Mouse (Mus musculus) kidney, adult 2 months (tissue): ENCODE data around the gene Hand2.

ENCODE experiments used
- CTCF ChIP-seq: fragments of 200-500 bp; conservative IDR thresholded peaks from 2 replicates; pipeline ENCODE4 v1.5.1; 2011; ENCODE audit warnings: low read depth, mild to moderate bottlenecking, control low read depth, low read length, moderate library complexity, mixed read lengths; ENCODE audit not compliant: insufficient read depth, insufficient read length
- POLR2A ChIP-seq: fragments of 200-500 bp; IDR thresholded peaks from one replicate; pipeline ENCODE4 v1.6.1; 2011; ENCODE audit warnings: low read depth, low read length, control low read depth

DNA sequence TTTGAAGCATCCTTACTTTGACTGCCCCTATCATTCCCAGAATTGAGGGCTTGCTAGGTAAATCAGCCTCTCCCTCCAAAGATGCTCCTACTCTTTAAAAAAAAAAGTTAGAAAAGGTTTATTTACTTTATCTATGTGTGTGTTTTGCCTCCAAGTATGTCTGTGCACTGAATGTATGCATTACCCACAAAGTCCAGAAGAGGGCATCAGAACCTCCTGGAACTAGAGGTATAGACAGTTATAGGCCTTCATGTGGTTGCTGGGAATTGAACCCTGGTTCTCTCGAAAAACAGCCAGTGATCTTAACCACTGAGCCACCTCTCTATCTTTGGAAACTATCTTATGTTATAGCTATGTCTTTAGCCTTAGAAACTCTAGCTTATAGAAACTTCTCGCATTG is 53.3 kb downstream of the Hand2 start:
- TF ChIP-seq CTCF = no peak
- no peak for TF ChIP-seq POLR2A
